Mouse (Mus musculus): ENCODE results near the gene Rab26. TPM values are rescaled to one million over a fixed set of nuclear protein-coding genes. Genes with fewer than 3 reads are reported as not detected.

Rab26 gene
- polyA plus RNA-seq, 1 experiment from 2014 or later = 1.4 TPM

DNA sequence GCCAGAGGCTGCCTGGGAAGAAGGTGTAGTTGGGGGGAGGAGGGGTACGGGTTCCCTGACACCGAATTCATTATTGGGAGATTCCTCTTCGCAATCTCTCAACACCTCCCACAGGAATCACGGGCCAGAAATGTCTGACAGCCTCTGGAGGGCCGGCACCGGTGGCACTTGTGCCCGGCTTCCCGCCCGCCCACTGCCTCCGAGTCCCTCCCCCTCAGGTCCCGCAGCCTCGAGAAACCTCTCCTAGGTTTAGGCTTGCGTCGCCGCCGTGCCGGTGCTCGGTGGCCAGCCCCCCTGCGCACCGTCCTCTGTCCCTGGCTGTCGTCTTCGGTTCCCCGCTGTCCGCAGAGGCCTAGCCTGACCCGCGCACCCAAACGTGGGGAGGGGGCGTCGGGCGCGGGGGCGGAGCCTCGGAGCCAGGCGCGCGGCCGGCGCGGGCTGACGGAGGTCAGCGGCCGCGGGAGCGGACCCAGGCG lies 45.8 kb downstream of the Rab26 start, which contains the start of gene Caskin1:
TSS of gene Caskin1 (plus strand) at position 416 of the 476 bp plus-strand sequence.
- Histone ChIP-seq H3K36me3 (replicated peaks; ENCODE audit: control insufficient read depth, insufficient read depth, low read depth, low read length) (no peaks in the 10 kb centered on the region), H3K4me3 (ENCODE audit: low read depth, low read length) (peak within 1 kb of the TSS; percentile 75), H3K9ac (replicated peaks; ENCODE audit: low read length) (peak within 1 kb of the TSS; percentile 78), H3K4me1 (ENCODE audit: control insufficient read depth, insufficient read depth, low read length) (peaks cover 5% of the 10 kb centered on the region), H3K4me2 (ENCODE audit: low read depth, low read length) (peak within 1 kb of the TSS; percentile 98), H3K27me3 (ENCODE audit: control insufficient read depth, insufficient read depth, low read length) (peaks cover 5% of the 10 kb centered on the region), H3K27ac (replicated peaks; ENCODE audit: low read depth, low read length) (peak within 1 kb of the TSS; percentile 65), H3K9me3 (replicated peaks; ENCODE audit: control insufficient read depth, low read length) (no peaks in the 10 kb centered on the region)
- peak; percentile 45 for ATAC-seq (replicated peaks; ENCODE audit: insufficient number of reproducible peaks, low FRiP score, low TSS enrichment, low read depth)
- peak; percentile 53 for DNase-seq (ENCODE audit: low spot score)
- WGBS = 0% methylated on average over 34 of the region's 45 CpGs

DNA sequence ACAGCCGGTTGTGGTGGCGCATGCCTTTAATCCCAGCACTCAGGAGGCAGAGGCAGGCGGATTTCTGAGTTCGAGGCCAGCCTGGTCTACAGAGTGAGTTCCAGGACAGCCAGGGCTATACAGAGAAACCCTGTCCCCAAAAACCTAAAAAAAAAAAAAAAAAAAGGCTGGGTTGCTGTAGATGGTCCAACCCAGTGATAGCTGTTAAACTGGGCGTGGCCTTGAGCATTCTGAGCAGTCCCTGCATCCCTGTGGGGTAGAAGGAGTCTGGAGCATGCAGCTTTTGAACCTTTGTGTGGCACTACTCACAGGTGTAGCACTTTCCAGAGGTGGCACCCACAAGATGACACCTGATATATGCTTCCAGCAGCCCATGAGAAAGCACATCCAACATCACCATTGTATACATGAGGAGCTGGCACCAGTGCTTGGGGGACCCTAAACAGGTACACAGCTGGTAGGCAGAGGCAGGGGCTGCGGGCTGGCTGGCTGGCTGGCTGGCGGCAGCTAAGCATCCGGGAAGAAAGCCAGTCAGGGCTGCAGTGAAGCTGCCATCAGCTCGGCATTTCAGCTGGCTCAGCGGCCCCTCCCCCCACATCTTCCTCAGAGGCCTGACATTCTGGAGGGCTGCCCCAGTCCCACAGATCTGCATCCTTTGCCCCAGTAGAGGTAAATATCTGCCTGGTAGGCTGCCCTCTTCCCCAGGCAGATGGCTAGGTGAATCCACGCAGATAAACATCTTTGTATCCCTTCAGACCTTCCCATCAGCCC lies 48.7 kb downstream of the Rab26 start:
- Histone ChIP-seq H3K9me3 (replicated peaks; ENCODE audit: control insufficient read depth, low read length) (no peaks in the 10 kb centered on the region), H3K27me3 (ENCODE audit: control insufficient read depth, insufficient read depth, low read length) (peaks cover 5% of the 10 kb centered on the region), H3K4me2 (ENCODE audit: low read depth, low read length) (no peak overlapping the region), H3K36me3 (replicated peaks; ENCODE audit: control insufficient read depth, insufficient read depth, low read depth, low read length) (no peaks in the 10 kb centered on the region), H3K9ac (replicated peaks; ENCODE audit: low read length) (peak overlapping the region; percentile 3; the same call in 1 of the 2 replicates), H3K4me1 (ENCODE audit: control insufficient read depth, insufficient read depth, low read length) (peaks cover 5% of the 10 kb centered on the region), H3K27ac (replicated peaks; ENCODE audit: low read depth, low read length) (no peak overlapping the region), H3K4me3 (ENCODE audit: low read depth, low read length) (no peak overlapping the region)
- ATAC-seq (replicated peaks; ENCODE audit: insufficient number of reproducible peaks, low FRiP score, low TSS enrichment, low read depth) = no peak; the same call in 1 of the 2 replicates
- DNase-seq (ENCODE audit: low spot score) = no peak
- 46% methylated on average over 11 of the region's 11 CpGs for WGBS

DNA sequence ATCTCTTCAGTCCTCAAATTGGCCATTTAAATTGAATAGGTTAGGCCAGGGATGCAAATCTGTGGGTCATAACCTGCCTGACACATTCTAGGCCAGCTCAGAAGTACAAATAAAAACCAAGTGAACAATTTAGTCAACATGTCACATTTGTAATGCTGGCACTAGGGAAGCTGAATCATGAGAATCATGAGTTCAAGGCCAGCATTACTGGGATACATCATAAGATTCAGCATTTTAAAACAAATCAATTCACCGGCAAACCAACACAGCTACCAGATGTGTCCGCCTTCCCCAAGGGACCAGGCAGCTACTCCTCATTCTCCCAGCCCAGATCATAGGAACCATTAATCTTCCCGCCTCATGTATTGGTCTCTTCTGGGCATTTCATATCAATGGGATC lies 50.5 kb downstream of the Rab26 start:
- Histone ChIP-seq H3K27ac (replicated peaks; ENCODE audit: low read depth, low read length) (no peak overlapping the region), H3K4me2 (ENCODE audit: low read depth, low read length) (no peak overlapping the region), H3K9ac (replicated peaks; ENCODE audit: low read length) (no peak overlapping the region), H3K9me3 (replicated peaks; ENCODE audit: control insufficient read depth, low read length) (no peaks in the 10 kb centered on the region), H3K36me3 (replicated peaks; ENCODE audit: control insufficient read depth, insufficient read depth, low read depth, low read length) (no peaks in the 10 kb centered on the region), H3K27me3 (ENCODE audit: control insufficient read depth, insufficient read depth, low read length) (peaks cover 3% of the 10 kb centered on the region), H3K4me1 (ENCODE audit: control insufficient read depth, insufficient read depth, low read length) (no peaks in the 10 kb centered on the region; the same call in 1 of the 2 replicates), H3K4me3 (ENCODE audit: low read depth, low read length) (no peak overlapping the region)
- DNase-seq (ENCODE audit: low spot score) (no peak), ATAC-seq (replicated peaks; ENCODE audit: insufficient number of reproducible peaks, low FRiP score, low TSS enrichment, low read depth) (no peak)
- WGBS = 81% methylated on average over 3 of the region's 3 CpGs

DNA sequence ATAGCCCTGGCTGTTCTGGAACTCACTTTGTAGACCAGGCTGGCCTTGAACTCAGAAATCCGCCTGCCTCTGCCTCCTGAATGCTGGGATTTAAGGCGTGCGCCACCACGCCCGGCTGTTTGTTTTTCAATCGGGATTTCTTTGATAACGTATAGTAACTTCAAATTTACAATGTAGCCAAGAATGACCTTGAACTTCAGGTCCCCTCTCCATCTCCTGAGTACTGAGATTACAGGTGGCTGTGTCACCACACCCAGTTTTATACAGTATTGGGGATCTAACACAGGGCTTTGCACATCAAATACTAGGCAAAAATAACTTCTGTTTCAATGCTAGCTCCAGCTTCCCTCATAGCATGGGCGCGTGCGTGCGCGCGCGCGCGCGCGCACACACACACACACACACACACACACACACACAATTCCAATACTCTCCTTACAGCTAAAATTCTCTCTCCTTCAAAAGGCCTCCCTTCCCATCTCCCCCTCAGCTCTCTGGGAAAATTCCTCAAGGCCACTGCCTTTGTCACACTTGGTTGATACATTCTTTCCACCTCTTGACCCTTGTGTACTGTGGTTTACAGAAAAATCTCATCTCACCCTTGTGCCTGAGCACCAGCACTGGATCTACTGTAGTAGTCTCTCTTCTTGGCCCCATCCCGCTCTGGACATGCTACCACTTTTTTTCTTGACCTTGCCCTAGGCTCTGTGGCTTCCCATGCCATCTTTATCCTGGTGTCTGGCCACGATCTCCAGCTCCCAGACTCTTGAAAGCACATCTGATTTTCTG lies 52.8 kb downstream of the Rab26 start:
- H3K27me3 ChIP-seq (ENCODE audit: control insufficient read depth, insufficient read depth, low read length) = no peaks in the 10 kb centered on the region
- DNase-seq (ENCODE audit: low spot score) = no peak
- H3K4me2 ChIP-seq (ENCODE audit: low read depth, low read length) = no peak overlapping the region
- no peak overlapping the region for H3K27ac ChIP-seq (replicated peaks; ENCODE audit: low read depth, low read length)
- WGBS = 96% methylated on average over 20 of the region's 20 CpGs
- no peak for ATAC-seq (replicated peaks; ENCODE audit: insufficient number of reproducible peaks, low FRiP score, low TSS enrichment, low read depth)
- H3K4me1 ChIP-seq (ENCODE audit: control insufficient read depth, insufficient read depth, low read length) = peaks cover 3% of the 10 kb centered on the region
- no peaks in the 10 kb centered on the region for H3K9me3 ChIP-seq (replicated peaks; ENCODE audit: control insufficient read depth, low read length)
- peaks cover 5% of the 10 kb centered on the region for H3K36me3 ChIP-seq (replicated peaks; ENCODE audit: control insufficient read depth, insufficient read depth, low read depth, low read length)
- H3K4me3 ChIP-seq (ENCODE audit: low read depth, low read length) = no peak overlapping the region
- H3K9ac ChIP-seq (replicated peaks; ENCODE audit: low read length) = no peak overlapping the region

DNA sequence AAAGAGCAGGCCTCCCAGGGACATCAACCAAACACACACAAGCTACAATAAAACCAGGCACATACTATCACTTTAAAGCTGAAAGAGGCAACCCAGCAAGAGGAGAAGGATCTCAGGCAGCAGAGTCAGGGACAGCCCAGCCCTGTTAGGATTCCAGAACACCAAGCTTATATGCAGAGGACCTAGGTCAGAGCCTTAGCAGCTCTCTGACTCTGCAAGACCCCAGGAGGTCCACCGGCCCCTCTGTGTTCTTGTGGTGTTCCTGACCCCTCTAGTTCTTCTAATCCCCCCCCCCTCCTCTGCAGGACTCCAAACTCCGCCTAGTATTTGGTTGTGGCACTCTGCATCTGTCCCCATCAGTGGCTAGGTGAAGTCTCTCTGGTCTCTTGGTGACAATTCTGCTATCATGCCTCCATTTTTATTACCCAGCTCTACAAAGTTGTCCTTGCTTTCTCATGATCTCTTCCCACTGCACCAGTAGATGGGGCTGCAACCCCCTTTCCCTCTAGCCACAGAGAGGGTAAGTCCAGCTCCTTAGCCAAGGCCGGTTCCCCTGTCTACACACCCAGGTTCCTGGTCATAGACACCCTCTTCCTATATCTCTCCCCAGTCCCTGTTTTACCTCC lies 53.7 kb downstream of the Rab26 start:
- no peak for DNase-seq (ENCODE audit: low spot score)
- no peak overlapping the region for H3K4me3 ChIP-seq (ENCODE audit: low read depth, low read length)

DNA sequence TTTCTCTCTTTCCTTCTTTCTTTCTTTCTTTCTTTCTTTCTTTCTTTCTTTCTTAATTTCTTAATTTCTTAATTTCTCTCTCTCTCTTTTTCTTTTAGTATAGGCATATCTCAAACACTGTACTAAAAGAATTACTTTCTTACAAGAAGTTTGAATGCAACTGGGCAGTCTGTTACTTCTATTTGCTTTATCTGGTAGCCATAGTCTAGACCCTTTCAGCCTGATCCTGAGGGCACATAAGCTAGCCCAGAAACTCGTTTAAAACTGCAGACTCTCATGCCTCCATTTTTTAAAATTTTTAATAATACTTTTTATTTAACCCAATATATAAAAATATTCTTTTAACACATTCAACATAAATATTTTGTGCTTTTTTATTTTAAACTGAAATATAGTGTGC lies 54.6 kb downstream of the Rab26 start:
- no peaks in the 10 kb centered on the region for H3K9me3 ChIP-seq (replicated peaks; ENCODE audit: control insufficient read depth, low read length)
- H3K4me2 ChIP-seq (ENCODE audit: low read depth, low read length) = no peak overlapping the region
- no peaks in the 10 kb centered on the region for H3K27me3 ChIP-seq (ENCODE audit: control insufficient read depth, insufficient read depth, low read length)
- DNase-seq (ENCODE audit: low spot score) (no peak), ATAC-seq (replicated peaks; ENCODE audit: insufficient number of reproducible peaks, low FRiP score, low TSS enrichment, low read depth) (no peak)
- H3K27ac ChIP-seq (replicated peaks; ENCODE audit: low read depth, low read length) = no peak overlapping the region
- no peak overlapping the region for H3K9ac ChIP-seq (replicated peaks; ENCODE audit: low read length)
- H3K36me3 ChIP-seq (replicated peaks; ENCODE audit: control insufficient read depth, insufficient read depth, low read depth, low read length) = peaks cover 5% of the 10 kb centered on the region
- 22% methylated on average over 1 of the region's 1 CpGs for WGBS
- peaks cover 3% of the 10 kb centered on the region for H3K4me1 ChIP-seq (ENCODE audit: control insufficient read depth, insufficient read depth, low read length)
- H3K4me3 ChIP-seq (ENCODE audit: low read depth, low read length) = peak overlapping the region; percentile 14

More for the DNA sequence above, 53.7 kb downstream of the Rab26 start:
- Histone ChIP-seq H3K9ac (replicated peaks; ENCODE audit: low read length) (no peak overlapping the region; the same call in 1 of the 2 replicates), H3K27me3 (ENCODE audit: control insufficient read depth, insufficient read depth, low read length) (no peaks in the 10 kb centered on the region), H3K36me3 (replicated peaks; ENCODE audit: control insufficient read depth, insufficient read depth, low read depth, low read length) (peaks cover 5% of the 10 kb centered on the region), H3K27ac (replicated peaks; ENCODE audit: low read depth, low read length) (no peak overlapping the region), H3K4me2 (ENCODE audit: low read depth, low read length) (no peak overlapping the region; the same call in 1 of the 2 replicates), H3K9me3 (replicated peaks; ENCODE audit: control insufficient read depth, low read length) (no peaks in the 10 kb centered on the region), H3K4me1 (ENCODE audit: control insufficient read depth, insufficient read depth, low read length) (peaks cover 3% of the 10 kb centered on the region)
- 51% methylated on average over 3 of the region's 3 CpGs for WGBS
- ATAC-seq (replicated peaks; ENCODE audit: insufficient number of reproducible peaks, low FRiP score, low TSS enrichment, low read depth) = no peak

DNA sequence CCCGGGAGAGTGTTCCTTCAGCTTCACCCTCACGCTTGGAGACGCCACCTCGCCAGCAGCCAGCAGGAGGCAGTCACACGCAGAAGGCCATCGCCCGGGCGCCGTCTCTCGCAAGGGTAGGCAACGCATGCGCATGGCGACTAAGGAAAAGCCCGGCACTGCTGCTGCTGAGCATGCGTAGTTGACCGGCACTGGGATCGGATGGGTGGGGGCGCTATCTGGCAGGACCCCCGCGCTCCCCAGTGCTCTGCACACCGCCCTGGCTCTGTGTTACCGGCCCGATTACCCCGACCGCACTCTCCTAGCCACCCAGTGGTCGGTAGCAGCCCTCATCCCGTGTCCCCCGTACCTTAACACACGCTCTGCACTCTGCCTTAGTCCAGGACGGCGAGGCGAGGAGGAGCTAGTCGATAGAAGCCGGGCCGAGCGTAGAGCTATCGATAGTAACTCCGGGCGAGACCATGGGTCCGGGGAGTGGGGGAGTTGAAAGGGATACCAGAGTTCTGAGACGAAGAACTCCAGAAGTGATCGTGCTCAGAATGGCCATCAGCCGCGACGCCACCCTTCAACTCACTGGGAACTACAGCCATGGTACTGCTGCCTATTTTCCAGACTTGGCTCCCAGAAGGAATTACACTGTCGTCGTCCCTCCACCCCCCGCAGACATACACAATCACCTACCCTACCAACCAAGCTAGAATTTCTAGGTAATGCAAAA lies 55.2 kb downstream of the Rab26 start, which contains the start of gene Mlst8:
TSS of gene Mlst8 (minus strand) at position 416 of the 718 bp plus-strand sequence.
- no peaks in the 10 kb centered on the region for H3K27me3 ChIP-seq (ENCODE audit: control insufficient read depth, insufficient read depth, low read length)
- no peaks in the 10 kb centered on the region for H3K9me3 ChIP-seq (replicated peaks; ENCODE audit: control insufficient read depth, low read length)
- WGBS = under 1% methylated on average over 45 of the region's 48 CpGs
- peak within 1 kb of the TSS; percentile 95 for H3K27ac ChIP-seq (replicated peaks; ENCODE audit: low read depth, low read length)
- H3K4me2 ChIP-seq (ENCODE audit: low read depth, low read length) = peak within 1 kb of the TSS; percentile 58
- H3K4me3 ChIP-seq (ENCODE audit: low read depth, low read length) = peak within 1 kb of the TSS; percentile 71
- H3K36me3 ChIP-seq (replicated peaks; ENCODE audit: control insufficient read depth, insufficient read depth, low read depth, low read length) = peaks cover 5% of the 10 kb centered on the region
- peak; percentile 97 for DNase-seq (ENCODE audit: low spot score)
- peaks cover 3% of the 10 kb centered on the region for H3K4me1 ChIP-seq (ENCODE audit: control insufficient read depth, insufficient read depth, low read length)
- H3K9ac ChIP-seq (replicated peaks; ENCODE audit: low read length) = peak within 1 kb of the TSS; percentile 91
- peak; percentile 93 for ATAC-seq (replicated peaks; ENCODE audit: insufficient number of reproducible peaks, low FRiP score, low TSS enrichment, low read depth)

All from embryonic facial prominence, embryonic 11.5 days (tissue).